Mouse (Mus musculus): ENCODE measurements at regions not wholly inside any gene's neighbourhood (a gene's known extent, or its start where the extent isn't known, plus 50 kb on each side); places are given as distances from the start of the nearest gene placed in this dataset.

- 86% methylated on average over 15 of the region's 15 CpGs for WGBS
- Histone ChIP-seq H3K9me3 (no peaks in the 10 kb centered on the region), H3K9ac (no peak overlapping the region), H3K4me2 (replicated peaks) (no peak overlapping the region), H3K27ac (no peak overlapping the region), H3K36me3 (no peaks in the 10 kb centered on the region), H3K4me1 (no peaks in the 10 kb centered on the region), H3K27me3 (replicated peaks) (no peaks in the 10 kb centered on the region), H3K4me3 (no peak overlapping the region)
- no peak for ATAC-seq (ENCODE audit: low FRiP score, low read depth)
Observed at GRCm38 (mm10) chr4:12601165-12601919, 429.5 kb upstream of the Fam92a start.

GRCm38 (mm10) chr4:12595801-12596515 lies 424.1 kb upstream of the Fam92a start:
- WGBS, result 70% methylated on average over 10 of the region's 10 CpGs
- no peak overlapping the region for H3K9ac ChIP-seq
- H3K27ac ChIP-seq, result no peak overlapping the region

GRCm38 (mm10) chr4:12592973-12593372 lies 421.2 kb upstream of the Fam92a start:
- no peak for ATAC-seq (ENCODE audit: low FRiP score, low read depth)
- WGBS, result 61% methylated on average over 3 of the region's 3 CpGs
- H3K9me3 ChIP-seq, result no peaks in the 10 kb centered on the region

More at GRCm38 (mm10) chr4:12595801-12596515, 424.1 kb upstream of the Fam92a start:
- H3K27me3 ChIP-seq (replicated peaks), result no peaks in the 10 kb centered on the region
- no peaks in the 10 kb centered on the region for H3K9me3 ChIP-seq
- H3K4me1 ChIP-seq, result no peaks in the 10 kb centered on the region
- H3K36me3 ChIP-seq, result no peaks in the 10 kb centered on the region
- H3K4me3 ChIP-seq, result no peak overlapping the region
- no peak for ATAC-seq (ENCODE audit: low FRiP score, low read depth)
- H3K4me2 ChIP-seq (replicated peaks), result no peak overlapping the region

GRCm38 (mm10) chr4:12578102-12578501 lies 406.3 kb upstream of the Fam92a start:
- H3K4me3 ChIP-seq, result no peak overlapping the region
- H3K4me2 ChIP-seq (replicated peaks), result no peak overlapping the region
- 0 out of 2 replicates have a peak, but pooled peaks have one; percentile 44 for ATAC-seq (ENCODE audit: low FRiP score, low read depth)
- WGBS, result 67% methylated on average over 4 of the region's 4 CpGs
- H3K27ac ChIP-seq, result no peak overlapping the region
- H3K9me3 ChIP-seq, result no peaks in the 10 kb centered on the region
- no peaks in the 10 kb centered on the region; the same call in 1 of the 2 replicates for H3K4me1 ChIP-seq
- no peak overlapping the region for H3K9ac ChIP-seq
- no peaks in the 10 kb centered on the region for H3K27me3 ChIP-seq (replicated peaks)
- no peaks in the 10 kb centered on the region for H3K36me3 ChIP-seq

More at GRCm38 (mm10) chr4:12592973-12593372, 421.2 kb upstream of the Fam92a start:
- Histone ChIP-seq H3K36me3 (no peaks in the 10 kb centered on the region), H3K27me3 (replicated peaks) (no peaks in the 10 kb centered on the region), H3K27ac (no peak overlapping the region), H3K4me1 (no peaks in the 10 kb centered on the region), H3K4me3 (no peak overlapping the region), H3K9ac (no peak overlapping the region), H3K4me2 (replicated peaks) (no peak overlapping the region)

- Histone ChIP-seq H3K9me3 (no peaks in the 10 kb centered on the region), H3K4me1 (no peaks in the 10 kb centered on the region), H3K36me3 (no peaks in the 10 kb centered on the region), H3K4me3 (no peak overlapping the region), H3K27me3 (replicated peaks) (no peaks in the 10 kb centered on the region), H3K4me2 (replicated peaks) (no peak overlapping the region), H3K27ac (no peak overlapping the region), H3K9ac (no peak overlapping the region)
- no peak for ATAC-seq (ENCODE audit: low FRiP score, low read depth)
Observed at GRCm38 (mm10) chr4:12571881-12572280, 400.1 kb upstream of the Fam92a start.

- WGBS, result 85% methylated on average over 7 of the region's 7 CpGs
- no peaks in the 10 kb centered on the region for H3K27me3 ChIP-seq (replicated peaks)
Observed at GRCm38 (mm10) chr4:12570689-12571088, 398.9 kb upstream of the Fam92a start.

GRCm38 (mm10) chr4:12567643-12568042 lies 395.8 kb upstream of the Fam92a start:
- Histone ChIP-seq H3K27me3 (replicated peaks) (no peaks in the 10 kb centered on the region), H3K36me3 (no peaks in the 10 kb centered on the region), H3K27ac (no peak overlapping the region), H3K9ac (no peak overlapping the region), H3K4me1 (no peaks in the 10 kb centered on the region), H3K9me3 (no peaks in the 10 kb centered on the region), H3K4me3 (no peak overlapping the region), H3K4me2 (replicated peaks) (0 out of 2 replicates have a peak overlapping the region, but pooled peaks have one; percentile 14)
- WGBS, result 9% methylated on average over 5 of the region's 5 CpGs
- ATAC-seq (ENCODE audit: low FRiP score, low read depth), result peak; percentile 70

More at GRCm38 (mm10) chr4:12570689-12571088, 398.9 kb upstream of the Fam92a start:
- H3K27ac ChIP-seq, result no peak overlapping the region
- H3K4me3 ChIP-seq, result no peak overlapping the region
- no peaks in the 10 kb centered on the region for H3K9me3 ChIP-seq
- H3K4me2 ChIP-seq (replicated peaks), result no peak overlapping the region
- ATAC-seq (ENCODE audit: low FRiP score, low read depth), result no peak
- no peaks in the 10 kb centered on the region for H3K36me3 ChIP-seq
- no peak overlapping the region for H3K9ac ChIP-seq
- H3K4me1 ChIP-seq, result no peaks in the 10 kb centered on the region

GRCm38 (mm10) chr4:12563016-12563415 lies 391.2 kb upstream of the Fam92a start:
- no peak overlapping the region for H3K27ac ChIP-seq
- ATAC-seq (ENCODE audit: low FRiP score, low read depth), result no peak
- WGBS, result 66% methylated on average over 1 of the region's 1 CpGs
- H3K36me3 ChIP-seq, result no peaks in the 10 kb centered on the region
- H3K27me3 ChIP-seq (replicated peaks), result no peaks in the 10 kb centered on the region
- no peak overlapping the region for H3K4me2 ChIP-seq (replicated peaks)
- H3K4me3 ChIP-seq, result no peak overlapping the region
- H3K4me1 ChIP-seq, result peaks cover 3% of the 10 kb centered on the region; the same call in 1 of the 2 replicates
- no peak overlapping the region for H3K9ac ChIP-seq
- H3K9me3 ChIP-seq, result no peaks in the 10 kb centered on the region

- ATAC-seq (ENCODE audit: low FRiP score, low read depth), result no peak
- Histone ChIP-seq H3K9ac (no peak overlapping the region), H3K36me3 (no peaks in the 10 kb centered on the region), H3K4me1 (peaks cover 3% of the 10 kb centered on the region; the same call in 1 of the 2 replicates), H3K27me3 (replicated peaks) (no peaks in the 10 kb centered on the region), H3K4me2 (replicated peaks) (no peak overlapping the region), H3K4me3 (no peak overlapping the region), H3K27ac (no peak overlapping the region), H3K9me3 (no peaks in the 10 kb centered on the region)
- WGBS, result 85% methylated on average over 3 of the region's 3 CpGs
Observed at GRCm38 (mm10) chr4:12560546-12560945, 388.7 kb upstream of the Fam92a start.

GRCm38 (mm10) chr4:12560015-12560414 lies 388.2 kb upstream of the Fam92a start:
- Histone ChIP-seq H3K27me3 (replicated peaks) (no peaks in the 10 kb centered on the region), H3K4me1 (peaks cover 3% of the 10 kb centered on the region; the same call in 1 of the 2 replicates), H3K27ac (no peak overlapping the region), H3K9ac (no peak overlapping the region), H3K4me3 (no peak overlapping the region), H3K4me2 (replicated peaks) (no peak overlapping the region), H3K9me3 (no peaks in the 10 kb centered on the region), H3K36me3 (no peaks in the 10 kb centered on the region)
- ATAC-seq (ENCODE audit: low FRiP score, low read depth), result no peak
- WGBS, result 85% methylated on average over 4 of the region's 4 CpGs

GRCm38 (mm10) chr4:12557105-12557504 lies 385.3 kb upstream of the Fam92a start:
- no peak for ATAC-seq (ENCODE audit: low FRiP score, low read depth)
- 91% methylated on average over 2 of the region's 2 CpGs for WGBS

GRCm38 (mm10) chr4:12549265-12549664 lies 377.4 kb upstream of the Fam92a start:
- no peak overlapping the region for H3K9ac ChIP-seq
- H3K4me2 ChIP-seq (replicated peaks), result no peak overlapping the region
- 95% methylated on average over 4 of the region's 4 CpGs for WGBS
- no peak overlapping the region for H3K27ac ChIP-seq
- H3K36me3 ChIP-seq, result no peaks in the 10 kb centered on the region
- H3K4me3 ChIP-seq, result no peak overlapping the region
- no peaks in the 10 kb centered on the region for H3K27me3 ChIP-seq (replicated peaks)
- no peak for ATAC-seq (ENCODE audit: low FRiP score, low read depth)
- H3K4me1 ChIP-seq, result no peaks in the 10 kb centered on the region
- no peaks in the 10 kb centered on the region for H3K9me3 ChIP-seq

More at GRCm38 (mm10) chr4:12557105-12557504, 385.3 kb upstream of the Fam92a start:
- Histone ChIP-seq H3K27ac (no peak overlapping the region), H3K4me3 (no peak overlapping the region), H3K36me3 (no peaks in the 10 kb centered on the region), H3K27me3 (replicated peaks) (no peaks in the 10 kb centered on the region), H3K4me2 (replicated peaks) (no peak overlapping the region), H3K9me3 (no peaks in the 10 kb centered on the region), H3K9ac (no peak overlapping the region), H3K4me1 (peaks cover 3% of the 10 kb centered on the region; the same call in 1 of the 2 replicates)

All from neural tube, embryonic 12.5 days (tissue).